Mouse (Mus musculus) forebrain, embryonic 11.5 days (tissue): ENCODE results near the gene Plpp4. TPM values are rescaled to one million over a fixed set of nuclear protein-coding genes. Genes with fewer than 3 reads are reported as not detected.
A peak's percentile ranks its signal among the peaks of the same experiment; 100 is the strongest.

ENCODE experiments used
- ATAC-seq: fragments of 200-750 bp; cut with Nextera tagmentation; replicated peaks from 2 replicates; pipeline ENCODE4 v1.8.0; 2017; ENCODE audit warnings: moderate TSS enrichment; ENCODE audit not compliant: low FRiP score
- DNase-seq: peaks from one replicate; pipeline ENCODE4 v3.0.0-alpha.2; 2017; ENCODE audit warnings: low spot score
- H3K27ac ChIP-seq: fragments of 300-500 bp; sonication (generic); 2 replicates; pipeline ENCODE4 v1.5.1; 2014; ENCODE audit warnings: low read depth, low read length
- H3K27me3 ChIP-seq: fragments of 300-500 bp; sonication (generic); 2 replicates; pipeline ENCODE4 v1.6.1; 2014; ENCODE audit warnings: mild to moderate bottlenecking, low read length, mixed read lengths; ENCODE audit not compliant: control insufficient read depth, insufficient read depth
- H3K36me3 ChIP-seq: fragments of 300-500 bp; sonication (generic); 2 replicates; pipeline ENCODE4 v1.6.1; 2014; ENCODE audit warnings: mild to moderate bottlenecking, low read length, moderate library complexity, mixed read lengths; ENCODE audit not compliant: control insufficient read depth, insufficient read depth
- H3K4me1 ChIP-seq: fragments of 300-500 bp; sonication (generic); replicated peaks from 2 replicates; pipeline ENCODE4 v1.6.1; 2014; ENCODE audit warnings: low read length, mixed read lengths; ENCODE audit not compliant: control insufficient read depth, insufficient read depth
- H3K4me2 ChIP-seq: fragments of 300-500 bp; sonication (generic); 2 replicates; pipeline ENCODE4 v1.6.1; 2014; ENCODE audit warnings: low read depth, mild to moderate bottlenecking, low read length, moderate library complexity, mixed read lengths; ENCODE audit not compliant: severe bottlenecking
- H3K4me3 ChIP-seq: fragments of 300-500 bp; sonication (generic); 2 replicates; pipeline ENCODE4 v1.5.1; 2014; ENCODE audit warnings: low read depth, low read length
- H3K9ac ChIP-seq: fragments of 300-500 bp; sonication (generic); 2 replicates; pipeline ENCODE4 v1.6.1; 2014; ENCODE audit warnings: low read length
- H3K9me3 ChIP-seq: fragments of 300-500 bp; sonication (generic); 2 replicates; pipeline ENCODE4 v1.6.1; 2016; ENCODE audit warnings: low read length, mixed read lengths; ENCODE audit not compliant: control insufficient read depth
- WGBS: fragments of 180-500 bp; shearing (Covaris S2); extraction: QIAGEN DNeasy Blood & Tissue Kit; methylation state at CpG from one replicate; pipeline ENCODE4 v1.1.7; 2014; 5-methylcytosine and 5-hydroxymethylcytosine counted together
- polyA plus RNA-seq: library from polyadenylated mRNA; unstranded; fragments of >200 nt; fragmentation: Nextera tagmentation; extraction: Ambion mirVana; gene quantifications from 2 replicates; pipeline ENCODE4 v1.2.1, GENCODE M21; 2014

The Plpp4 gene
- polyA plus RNA-seq, 1 experiment from 2014 or later: 1.0 TPM

DNA sequence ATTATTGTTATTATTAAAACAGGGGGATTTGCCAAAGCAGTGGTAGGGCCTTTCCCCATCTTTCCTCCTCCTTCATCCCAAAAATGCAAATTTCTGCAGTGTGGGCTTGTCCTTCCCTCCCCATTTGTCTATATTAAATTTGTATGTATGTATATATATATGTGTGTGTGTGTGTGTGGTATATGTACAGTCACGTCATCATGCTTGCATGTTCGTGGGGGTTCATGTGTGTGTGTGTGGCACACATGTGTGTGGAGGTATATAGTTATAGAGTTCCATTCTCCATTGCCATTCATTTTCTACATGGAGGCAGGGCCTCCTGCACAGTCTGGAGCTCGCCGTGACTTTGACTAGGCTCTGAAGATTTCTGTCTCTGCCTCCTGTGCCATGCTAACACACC, 22.0 kb downstream of the Plpp4 start:
- Histone ChIP-seq H3K36me3 (no peaks in the 10 kb centered on the region), H3K27me3 (no peaks in the 10 kb centered on the region), H3K27ac (no peak overlapping the region), H3K4me1 (no peaks in the 10 kb centered on the region), H3K4me3 (no peak overlapping the region), H3K9me3 (no peaks in the 10 kb centered on the region), H3K9ac (no peak overlapping the region), H3K4me2 (no peak overlapping the region)
- WGBS: 91% methylated on average over 4 of the region's 4 CpGs
- no peak for ATAC-seq
- DNase-seq: no peak

DNA sequence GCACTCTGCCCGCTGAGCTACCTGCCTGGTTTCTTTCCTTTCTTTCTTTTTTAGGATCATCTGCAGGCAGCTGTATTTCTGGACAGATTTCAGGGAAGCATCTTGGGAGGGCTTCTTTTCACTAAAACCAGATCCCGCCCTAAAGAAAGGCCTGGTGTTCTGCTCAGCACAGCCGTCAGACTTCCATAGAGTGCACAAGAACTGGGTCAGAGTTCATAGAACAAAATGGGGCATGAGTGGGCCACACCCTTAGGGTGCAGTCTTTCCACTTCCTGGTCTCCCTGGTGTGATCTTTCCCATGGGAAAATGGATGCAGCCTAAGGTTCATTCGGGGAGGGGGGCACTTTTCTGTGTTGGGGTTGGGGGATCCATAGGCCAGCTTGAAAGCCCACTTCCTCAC, 22.4 kb downstream of the Plpp4 start:
- Histone ChIP-seq H3K4me3 (no peak overlapping the region), H3K9me3 (no peaks in the 10 kb centered on the region), H3K4me2 (no peak overlapping the region), H3K4me1 (no peaks in the 10 kb centered on the region), H3K27ac (no peak overlapping the region), H3K9ac (no peak overlapping the region), H3K27me3 (no peaks in the 10 kb centered on the region), H3K36me3 (no peaks in the 10 kb centered on the region)
- WGBS: 75% methylated on average over 4 of the region's 4 CpGs
- ATAC-seq (no peak), DNase-seq (no peak)

DNA sequence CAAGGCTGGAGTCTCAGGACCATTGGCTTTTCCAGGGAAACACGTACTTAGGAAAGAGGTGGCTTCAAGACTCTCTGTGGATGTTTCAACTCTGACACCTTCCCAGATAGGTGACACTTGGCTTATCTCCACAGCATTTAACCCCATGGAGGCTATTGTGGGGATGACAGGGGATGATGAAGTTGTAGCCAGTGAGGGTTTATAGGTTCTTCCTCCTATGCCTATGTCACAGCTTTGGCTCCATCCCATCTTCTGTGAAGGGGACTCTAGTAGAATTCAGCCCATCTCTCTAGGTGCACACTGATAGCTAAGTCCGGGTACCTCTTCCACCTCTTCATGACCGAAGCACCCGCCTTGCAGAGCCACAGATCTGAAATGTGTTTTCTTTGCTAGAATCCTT, 25.1 kb downstream of the Plpp4 start:
- Histone ChIP-seq H3K4me3 (no peak overlapping the region), H3K27ac (no peak overlapping the region), H3K27me3 (no peaks in the 10 kb centered on the region), H3K36me3 (no peaks in the 10 kb centered on the region), H3K4me1 (no peaks in the 10 kb centered on the region), H3K9me3 (no peaks in the 10 kb centered on the region), H3K4me2 (no peak overlapping the region), H3K9ac (no peak overlapping the region)
- ATAC-seq (no peak), DNase-seq (no peak)
- WGBS: 93% methylated on average over 4 of the region's 4 CpGs

DNA sequence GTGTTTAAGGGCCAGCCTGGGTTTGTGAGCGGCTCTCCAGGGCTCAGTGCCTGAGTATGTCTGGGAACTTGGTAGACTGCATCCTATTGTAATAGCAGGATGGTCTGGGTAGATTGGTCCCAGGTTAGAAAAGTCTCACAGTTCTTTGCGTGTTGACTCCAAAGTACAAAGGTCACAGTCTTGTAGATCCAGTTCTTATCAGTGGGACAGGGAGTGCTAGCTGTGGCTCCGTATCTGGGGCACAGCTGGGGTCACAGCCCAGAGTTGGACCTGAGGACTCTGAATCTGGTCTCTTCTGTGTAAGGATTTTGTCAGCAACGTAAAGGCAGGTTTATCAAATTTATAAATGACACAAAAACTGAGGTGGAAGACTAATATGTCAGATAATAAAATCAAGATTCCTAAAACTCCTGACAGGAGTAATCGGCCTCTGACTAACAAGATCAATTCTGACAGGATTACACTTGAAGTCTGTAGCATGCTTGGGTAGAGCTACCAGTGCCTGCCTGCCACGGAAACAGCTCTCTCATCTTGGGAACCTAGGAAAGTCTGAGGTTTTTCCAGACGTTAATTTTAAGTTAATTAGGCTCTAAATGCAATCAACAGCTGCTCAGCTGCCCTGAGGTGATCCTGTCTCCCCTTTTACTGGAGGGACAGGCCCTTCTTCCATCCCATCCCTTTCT, 28.5 kb downstream of the Plpp4 start:
- H3K4me2 ChIP-seq: no peak overlapping the region
- H3K36me3 ChIP-seq: no peaks in the 10 kb centered on the region
- DNase-seq (no peak), ATAC-seq (no peak)
- H3K9me3 ChIP-seq: no peaks in the 10 kb centered on the region
- H3K27me3 ChIP-seq: no peaks in the 10 kb centered on the region
- no peak overlapping the region for H3K27ac ChIP-seq
- no peak overlapping the region for H3K4me3 ChIP-seq
- H3K4me1 ChIP-seq: no peaks in the 10 kb centered on the region
- no peak overlapping the region for H3K9ac ChIP-seq
- WGBS: 70% methylated on average over 7 of the region's 7 CpGs

DNA sequence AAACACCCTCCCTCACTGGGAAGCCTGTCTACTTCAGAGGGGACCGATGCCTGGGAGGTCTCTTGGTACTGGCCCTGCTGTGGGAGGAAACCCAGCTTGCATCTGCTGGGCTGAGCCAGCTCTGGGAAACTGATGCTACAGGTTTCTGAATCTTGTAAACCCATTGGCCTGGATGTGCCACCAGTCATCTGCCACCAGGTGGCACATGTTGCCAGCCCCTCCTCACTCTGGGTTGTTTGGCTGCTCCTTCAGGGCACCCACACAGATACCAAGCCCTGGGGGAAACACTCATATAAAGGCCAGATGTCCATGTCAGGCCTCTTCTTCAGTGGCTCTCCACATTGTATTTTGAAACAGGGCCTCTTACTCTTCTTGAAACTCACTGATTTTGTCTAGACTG, 36.4 kb downstream of the Plpp4 start:
- Histone ChIP-seq H3K9me3 (no peaks in the 10 kb centered on the region), H3K36me3 (no peaks in the 10 kb centered on the region), H3K27ac (no peak overlapping the region), H3K4me1 (no peaks in the 10 kb centered on the region), H3K9ac (no peak overlapping the region), H3K4me2 (no peak overlapping the region), H3K4me3 (no peak overlapping the region), H3K27me3 (no peaks in the 10 kb centered on the region)
- WGBS: 70% methylated on average over 1 of the region's 1 CpGs
- ATAC-seq: no peak
- no peak for DNase-seq

DNA sequence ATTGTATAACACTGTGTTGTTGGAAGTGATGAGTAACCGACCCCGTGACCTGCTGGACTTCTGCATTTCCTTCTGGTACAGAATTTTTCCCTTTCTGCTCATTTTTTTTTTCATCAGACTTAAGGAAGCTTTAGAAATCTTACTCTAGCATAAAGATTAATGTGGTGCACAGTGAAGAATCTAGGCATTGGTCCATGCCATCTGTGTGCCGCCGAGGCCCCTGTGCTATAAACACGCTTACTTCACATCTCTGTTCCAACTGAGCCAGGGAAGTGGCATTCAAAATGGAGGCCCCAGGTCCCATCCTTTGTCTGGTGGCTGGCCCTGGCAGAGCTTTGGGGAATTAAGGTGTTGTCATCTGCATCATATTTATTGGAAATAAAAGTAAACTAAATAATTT, 44.8 kb downstream of the Plpp4 start:
- H3K27ac ChIP-seq: no peak overlapping the region
- no peaks in the 10 kb centered on the region for H3K4me1 ChIP-seq
- 95% methylated on average over 5 of the region's 5 CpGs for WGBS
- no peak overlapping the region for H3K4me3 ChIP-seq
- no peaks in the 10 kb centered on the region for H3K9me3 ChIP-seq
- ATAC-seq: no peak
- no peak overlapping the region for H3K4me2 ChIP-seq
- no peaks in the 10 kb centered on the region for H3K27me3 ChIP-seq
- H3K36me3 ChIP-seq: no peaks in the 10 kb centered on the region
- no peak for DNase-seq
- no peak overlapping the region for H3K9ac ChIP-seq

DNA sequence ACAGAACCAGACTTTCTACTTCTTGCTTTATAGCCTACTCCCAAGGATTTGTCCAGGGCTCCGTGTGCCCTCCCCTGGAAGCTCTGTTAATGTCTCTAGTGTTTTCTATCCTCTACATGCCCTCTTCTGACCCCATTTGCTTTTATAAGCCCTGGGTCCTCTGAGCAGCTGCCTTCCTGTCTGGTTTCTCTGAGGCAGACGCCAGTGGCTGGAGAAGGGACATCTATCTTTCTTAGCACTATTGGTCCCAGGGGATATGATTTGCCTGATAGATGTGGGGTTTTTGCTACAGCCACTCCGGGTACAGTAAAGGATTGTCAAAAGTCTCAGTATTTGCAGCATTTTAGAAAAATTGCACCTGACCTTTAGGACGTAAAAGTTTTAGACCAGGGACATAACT, 46.5 kb downstream of the Plpp4 start:
- WGBS: 89% methylated on average over 4 of the region's 4 CpGs
- ATAC-seq: no peak

DNA sequence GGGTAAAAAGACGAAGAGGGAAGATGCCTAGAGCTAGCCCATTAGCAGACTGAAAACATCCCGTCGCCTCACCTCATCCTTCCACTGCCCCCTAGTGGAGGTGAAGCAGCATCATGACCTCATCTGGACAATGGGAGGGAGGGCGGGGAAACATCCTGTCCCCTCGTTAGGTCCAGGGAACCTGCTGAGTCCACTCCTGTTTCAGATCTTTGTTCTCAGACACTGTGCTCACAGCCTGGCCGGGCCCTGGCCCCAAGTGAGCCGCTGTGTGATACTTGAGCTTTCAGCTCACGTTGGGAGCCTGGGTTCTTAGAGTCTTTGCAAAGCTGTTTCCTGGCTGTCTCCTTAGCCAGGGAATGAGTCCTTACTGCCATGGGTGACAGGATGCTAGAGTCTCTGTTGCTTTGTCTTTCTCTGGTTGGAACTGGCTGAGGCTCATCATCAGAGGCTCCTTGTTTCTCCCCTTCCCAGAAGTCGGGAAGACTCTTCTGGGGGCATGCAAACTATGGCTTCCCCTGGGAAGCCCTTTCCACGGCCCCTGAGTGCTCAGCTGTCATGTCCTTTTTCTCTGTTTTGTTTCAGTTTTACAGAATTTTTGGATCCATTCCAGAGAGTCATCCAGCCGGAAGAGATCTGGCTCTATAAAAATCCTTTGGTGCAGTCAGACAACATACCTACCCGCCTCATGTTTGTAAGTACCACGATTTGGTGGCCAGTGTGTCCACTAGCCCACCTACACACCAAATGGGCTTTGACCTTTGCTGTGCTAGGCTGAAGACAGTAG, 50.4 kb downstream of the Plpp4 start:
- Histone ChIP-seq H3K9ac (0 out of 2 replicates have a peak overlapping the region, but pooled peaks have one; percentile 4), H3K4me1 (0 out of 2 replicates have a peak, but pooled peaks cover 2% of the 10 kb centered on the region), H3K4me3 (no peak overlapping the region), H3K9me3 (no peaks in the 10 kb centered on the region), H3K27ac (no peak overlapping the region), H3K27me3 (no peaks in the 10 kb centered on the region), H3K36me3 (no peaks in the 10 kb centered on the region), H3K4me2 (no peak overlapping the region)
- ATAC-seq: 0 out of 2 replicates have a peak, but pooled peaks have one; percentile 15
- DNase-seq: peak; percentile 59
- 27% methylated on average over 13 of the region's 13 CpGs for WGBS

More for the DNA sequence above, 46.5 kb downstream of the Plpp4 start:
- no peak overlapping the region for H3K4me2 ChIP-seq
- H3K9me3 ChIP-seq: no peaks in the 10 kb centered on the region
- 0 out of 2 replicates have a peak, but pooled peaks cover 2% of the 10 kb centered on the region for H3K4me1 ChIP-seq
- no peak overlapping the region for H3K27ac ChIP-seq
- no peak for DNase-seq
- no peaks in the 10 kb centered on the region for H3K36me3 ChIP-seq
- no peak overlapping the region for H3K4me3 ChIP-seq
- H3K9ac ChIP-seq: no peak overlapping the region
- H3K27me3 ChIP-seq: no peaks in the 10 kb centered on the region
